ENCODE assay signal across 12 mouse cellular contexts in genomic region chr3:63223676-63224075, GRCm38 (mm10). TPM values are rescaled to one million over a fixed set of nuclear protein-coding genes. Genes with fewer than 3 reads are reported as not detected.
"Had no signal": no experiment of that assay in that cellular context is flagged by ENCODE, and none has a peak within 500 bp of the region (broad histone marks: within the 10 kb centered on the region; RNA-seq: fewer than 3 reads in every experiment).

No protein-coding gene starts in this region.

- DNase-seq: kidney, adult 18-20 months; kidney, postnatal 14 days; left cerebral cortex, postnatal 4 days; lung, adult 18-20 months; lung, postnatal 36 days; thymus, adult 2 months; thymus, postnatal 25 days had no signal

- H3K9ac ChIP-seq: limb, embryonic 13.5 days; liver, embryonic 14.5 days; midbrain, embryonic 15.5 days had no signal

- H3K4me3 ChIP-seq: limb, embryonic 13.5 days; midbrain, embryonic 15.5 days had no signal

- H3K9me3 ChIP-seq: limb, embryonic 13.5 days; midbrain, embryonic 15.5 days had no signal

- ATAC-seq: lung, postnatal 0 days; midbrain, embryonic 15.5 days had no signal

- H3K4me2 ChIP-seq: limb, embryonic 13.5 days; midbrain, embryonic 15.5 days had no signal

- H3K27me3 ChIP-seq: limb, embryonic 13.5 days; midbrain, embryonic 15.5 days had no signal

- H3K4me1 ChIP-seq: limb, embryonic 13.5 days; midbrain, embryonic 15.5 days had no signal

- H3K27ac ChIP-seq: limb, embryonic 13.5 days; liver, embryonic 14.5 days; midbrain, embryonic 15.5 days had no signal

- H3K36me3 ChIP-seq: limb, embryonic 13.5 days; midbrain, embryonic 15.5 days had no signal

RNA-seq across cellular contexts. Expression of gene Mme, which starts 17.7 kb away (rescaled TPM):
- total RNA-seq: megakaryocyte progenitor cell, adult 5-6 weeks had no signal
